Mouse (Mus musculus): ENCODE data around the gene Hba-a2. TPM values are rescaled to one million over a fixed set of nuclear protein-coding genes. Genes with fewer than 3 reads are reported as not detected.
"Not testable (repeated sequence)": the region's sequence is repeated elsewhere in the genome, so short reads cannot be mapped to it uniquely, and the experiment has no call there.

Hba-a2 gene
- 5,998 and 6,905 TPM in 2 replicates for polyA plus RNA-seq (2014; fragmentation: Nextera tagmentation; extraction: Ambion mirVana)

- no CpG with 5 or more reads among the region's 4 CpGs for WGBS
- H3K27ac ChIP-seq (ENCODE audit: low read depth, low read length); H3K4me1 ChIP-seq (ENCODE audit: control insufficient read depth, insufficient read depth, low read length); H3K36me3 ChIP-seq (ENCODE audit: control insufficient read depth, insufficient read depth, low read length); H3K9ac ChIP-seq (ENCODE audit: low read depth, low read length); H3K4me2 ChIP-seq (replicated peaks; ENCODE audit: low read depth, low read length); H3K27me3 ChIP-seq (ENCODE audit: control insufficient read depth, insufficient read depth, low read length); H3K9me3 ChIP-seq (ENCODE audit: control insufficient read depth, low read length); H3K4me3 ChIP-seq (ENCODE audit: low read length): not testable (repeated sequence)
- 0 out of 2 replicates have a peak, but pooled peaks have one; percentile 29 for ATAC-seq (ENCODE audit: low FRiP score, low TSS enrichment)
These were observed at the start of gene Hba-a2 for GRCm38 (mm10) chr11:32296203-32296602. Gene Hba-a2 (plus strand): TSS chr11:32296489.

GRCm38 (mm10) chr11:32247068-32247467 lies 49.2 kb upstream of the Hba-a2 start:
- no peak overlapping the region for H3K4me2 ChIP-seq (replicated peaks; ENCODE audit: low read depth, low read length)
- no peak overlapping the region for H3K4me3 ChIP-seq (ENCODE audit: low read length)
- H3K36me3 ChIP-seq (ENCODE audit: control insufficient read depth, insufficient read depth, low read length): peaks cover 51% of the 10 kb centered on the region
- ATAC-seq (ENCODE audit: low FRiP score, low TSS enrichment): no peak
- no peaks in the 10 kb centered on the region for H3K9me3 ChIP-seq (ENCODE audit: control insufficient read depth, low read length)
- H3K27ac ChIP-seq (ENCODE audit: low read depth, low read length): no peak overlapping the region
- no peaks in the 10 kb centered on the region for H3K27me3 ChIP-seq (ENCODE audit: control insufficient read depth, insufficient read depth, low read length)
- no peak overlapping the region for H3K9ac ChIP-seq (ENCODE audit: low read depth, low read length)
- peaks cover 14% of the 10 kb centered on the region for H3K4me1 ChIP-seq (ENCODE audit: control insufficient read depth, insufficient read depth, low read length)

DNA sequence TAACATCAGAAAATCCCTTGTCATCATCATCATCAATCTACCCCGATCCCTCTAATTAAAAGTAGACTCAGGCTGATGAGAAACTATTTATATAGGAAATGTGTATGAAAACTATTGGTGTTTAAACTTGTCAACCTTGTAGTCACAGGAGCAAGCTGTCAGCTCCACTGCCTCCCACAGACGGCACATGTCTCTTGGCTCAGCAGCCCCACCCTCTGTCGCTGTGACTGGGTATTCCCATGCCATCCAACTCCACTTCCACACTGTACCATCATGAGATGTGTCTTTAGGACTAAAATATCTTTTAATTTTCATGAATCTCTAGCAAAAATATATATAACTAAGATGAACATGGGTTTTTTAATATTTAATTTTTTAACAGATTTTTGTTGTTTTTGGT lies 47.9 kb upstream of the Hba-a2 start:
- no peak overlapping the region for H3K4me2 ChIP-seq (replicated peaks; ENCODE audit: low read depth, low read length)
- H3K9ac ChIP-seq (ENCODE audit: low read depth, low read length): no peak overlapping the region
- H3K9me3 ChIP-seq (ENCODE audit: control insufficient read depth, low read length): no peaks in the 10 kb centered on the region
- no peak for ATAC-seq (ENCODE audit: low FRiP score, low TSS enrichment)
- peaks cover 11% of the 10 kb centered on the region for H3K4me1 ChIP-seq (ENCODE audit: control insufficient read depth, insufficient read depth, low read length)
- H3K4me3 ChIP-seq (ENCODE audit: low read length): no peak overlapping the region
- H3K27ac ChIP-seq (ENCODE audit: low read depth, low read length): no peak overlapping the region
- 62% methylated on average over 3 of the region's 3 CpGs for WGBS
- H3K36me3 ChIP-seq (ENCODE audit: control insufficient read depth, insufficient read depth, low read length): peaks cover 58% of the 10 kb centered on the region
- no peaks in the 10 kb centered on the region for H3K27me3 ChIP-seq (ENCODE audit: control insufficient read depth, insufficient read depth, low read length)

DNA sequence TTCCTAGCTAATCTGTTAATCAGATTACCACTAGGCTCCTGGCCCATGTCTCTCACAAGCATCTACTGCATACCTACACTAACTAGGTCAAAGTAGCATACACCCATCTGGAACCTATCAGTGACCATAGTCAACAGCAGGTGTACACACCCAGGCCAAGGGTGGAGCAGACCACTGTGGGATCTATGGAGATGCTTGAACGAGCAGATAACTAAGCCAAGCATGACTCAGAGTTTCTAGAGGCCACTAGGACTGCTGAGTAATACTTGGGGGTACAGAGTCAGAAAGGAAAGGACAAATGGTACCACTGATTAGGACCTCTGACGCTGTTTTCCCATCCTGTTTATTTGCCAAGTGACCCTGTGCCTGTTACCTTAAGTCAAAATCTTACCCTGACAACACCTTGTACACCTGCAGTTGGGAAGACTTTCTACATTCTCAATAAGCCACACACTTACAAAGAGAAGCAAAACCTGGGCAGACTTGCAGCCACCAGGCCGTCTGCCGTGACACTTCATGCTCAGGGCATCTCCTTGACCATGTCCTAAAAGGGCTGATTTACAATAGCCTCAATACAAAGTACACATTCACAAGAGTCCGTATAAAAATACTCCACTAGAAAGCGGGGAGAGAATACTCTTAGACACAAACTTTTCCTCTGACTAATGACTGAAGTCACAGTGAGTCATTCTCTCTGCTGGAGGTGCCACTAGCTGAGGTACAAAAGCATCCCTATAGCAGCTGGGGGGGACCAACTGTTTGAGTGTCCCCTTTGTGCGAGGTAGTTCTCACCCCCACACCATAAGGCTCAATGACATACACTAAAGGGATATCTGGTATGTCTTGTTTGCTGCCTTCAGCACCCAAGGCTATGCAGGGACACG lies 45.2 kb upstream of the Hba-a2 start:
- WGBS: 87% methylated on average over 8 of the region's 8 CpGs
- no peak overlapping the region for H3K4me2 ChIP-seq (replicated peaks; ENCODE audit: low read depth, low read length)
- no peaks in the 10 kb centered on the region for H3K27me3 ChIP-seq (ENCODE audit: control insufficient read depth, insufficient read depth, low read length)
- H3K9ac ChIP-seq (ENCODE audit: low read depth, low read length): no peak overlapping the region
- peaks cover 57% of the 10 kb centered on the region for H3K36me3 ChIP-seq (ENCODE audit: control insufficient read depth, insufficient read depth, low read length)
- ATAC-seq (ENCODE audit: low FRiP score, low TSS enrichment): no peak
- H3K4me1 ChIP-seq (ENCODE audit: control insufficient read depth, insufficient read depth, low read length): no peaks in the 10 kb centered on the region
- no peaks in the 10 kb centered on the region for H3K9me3 ChIP-seq (ENCODE audit: control insufficient read depth, low read length)
- no peak overlapping the region for H3K27ac ChIP-seq (ENCODE audit: low read depth, low read length)
- H3K4me3 ChIP-seq (ENCODE audit: low read length): no peak overlapping the region

DNA sequence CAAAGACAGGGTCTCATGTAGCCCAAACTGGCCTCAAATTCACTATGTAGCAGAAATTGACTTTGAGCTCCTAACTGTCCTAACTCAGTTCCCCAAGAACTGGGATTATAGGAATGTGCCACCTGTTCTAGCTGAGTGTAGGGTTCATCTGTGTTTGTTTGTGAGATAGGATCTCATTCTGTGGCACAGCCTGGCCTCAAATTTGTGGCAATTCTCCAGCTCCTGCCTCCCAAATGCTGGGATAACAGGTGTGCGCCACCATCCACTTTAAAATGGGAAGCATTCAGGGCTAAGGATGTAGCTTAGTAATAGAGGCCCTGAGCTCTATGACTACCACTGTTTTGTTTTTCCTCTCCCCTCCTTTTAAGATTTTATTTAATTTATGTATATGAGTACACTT lies 43.2 kb upstream of the Hba-a2 start:
- ATAC-seq (ENCODE audit: low FRiP score, low TSS enrichment): no peak
- Histone ChIP-seq H3K9ac (ENCODE audit: low read depth, low read length) (no peak overlapping the region), H3K27ac (ENCODE audit: low read depth, low read length) (no peak overlapping the region), H3K4me1 (ENCODE audit: control insufficient read depth, insufficient read depth, low read length) (no peaks in the 10 kb centered on the region), H3K9me3 (ENCODE audit: control insufficient read depth, low read length) (no peaks in the 10 kb centered on the region), H3K4me3 (ENCODE audit: low read length) (no peak overlapping the region), H3K36me3 (ENCODE audit: control insufficient read depth, insufficient read depth, low read length) (peaks cover 38% of the 10 kb centered on the region), H3K4me2 (replicated peaks; ENCODE audit: low read depth, low read length) (no peak overlapping the region), H3K27me3 (ENCODE audit: control insufficient read depth, insufficient read depth, low read length) (no peaks in the 10 kb centered on the region)
- WGBS: 96% methylated on average over 1 of the region's 1 CpGs

GRCm38 (mm10) chr11:32256146-32256545 lies 40.1 kb upstream of the Hba-a2 start:
- no peak overlapping the region for H3K4me3 ChIP-seq (ENCODE audit: low read length)
- no peaks in the 10 kb centered on the region for H3K27me3 ChIP-seq (ENCODE audit: control insufficient read depth, insufficient read depth, low read length)
- 90% methylated on average over 1 of the region's 1 CpGs for WGBS
- peaks cover 35% of the 10 kb centered on the region for H3K36me3 ChIP-seq (ENCODE audit: control insufficient read depth, insufficient read depth, low read length)
- H3K4me2 ChIP-seq (replicated peaks; ENCODE audit: low read depth, low read length): no peak overlapping the region
- no peak overlapping the region for H3K9ac ChIP-seq (ENCODE audit: low read depth, low read length)
- no peak overlapping the region for H3K27ac ChIP-seq (ENCODE audit: low read depth, low read length)
- no peaks in the 10 kb centered on the region for H3K9me3 ChIP-seq (ENCODE audit: control insufficient read depth, low read length)
- H3K4me1 ChIP-seq (ENCODE audit: control insufficient read depth, insufficient read depth, low read length): no peaks in the 10 kb centered on the region
- ATAC-seq (ENCODE audit: low FRiP score, low TSS enrichment): no peak

DNA sequence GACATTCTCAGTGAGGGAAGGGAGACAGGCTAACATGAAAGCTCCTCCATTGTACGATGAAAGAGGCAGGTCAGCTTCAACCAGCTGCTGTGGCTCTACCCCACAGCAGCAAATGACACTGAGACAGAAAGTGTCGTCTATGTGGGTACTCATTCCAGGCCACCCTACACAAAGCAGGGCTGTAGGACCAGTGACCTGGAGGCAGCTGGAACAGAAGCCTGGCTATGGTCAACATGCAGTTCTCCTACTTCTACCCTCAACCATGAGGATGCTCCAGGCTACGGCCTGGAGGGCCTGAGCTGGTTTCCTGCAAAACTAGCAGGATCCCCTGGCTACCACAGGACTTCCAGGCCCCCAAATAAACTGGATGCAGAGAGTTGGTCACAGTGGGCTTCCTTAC lies 39.7 kb upstream of the Hba-a2 start:
- Histone ChIP-seq H3K9ac (ENCODE audit: low read depth, low read length) (no peak overlapping the region), H3K27ac (ENCODE audit: low read depth, low read length) (no peak overlapping the region)
- ATAC-seq (ENCODE audit: low FRiP score, low TSS enrichment): no peak

GRCm38 (mm10) chr11:32262674-32263415 lies 33.4 kb upstream of the Hba-a2 start:
- peak; percentile 52 for ATAC-seq (ENCODE audit: low FRiP score, low TSS enrichment)
- H3K4me3 ChIP-seq (ENCODE audit: low read length): no peak overlapping the region
- H3K27me3 ChIP-seq (ENCODE audit: control insufficient read depth, insufficient read depth, low read length): no peaks in the 10 kb centered on the region
- H3K9me3 ChIP-seq (ENCODE audit: control insufficient read depth, low read length): no peaks in the 10 kb centered on the region
- H3K36me3 ChIP-seq (ENCODE audit: control insufficient read depth, insufficient read depth, low read length): peaks cover 11% of the 10 kb centered on the region
- no peak overlapping the region for H3K27ac ChIP-seq (ENCODE audit: low read depth, low read length)
- 0 out of 2 replicates have a peak, but pooled peaks cover 3% of the 10 kb centered on the region for H3K4me1 ChIP-seq (ENCODE audit: control insufficient read depth, insufficient read depth, low read length)
- no peak overlapping the region for H3K9ac ChIP-seq (ENCODE audit: low read depth, low read length)
- H3K4me2 ChIP-seq (replicated peaks; ENCODE audit: low read depth, low read length): no peak overlapping the region
- 64% methylated on average over 10 of the region's 10 CpGs for WGBS

More for the DNA sequence above, 39.7 kb upstream of the Hba-a2 start:
- no peaks in the 10 kb centered on the region for H3K4me1 ChIP-seq (ENCODE audit: control insufficient read depth, insufficient read depth, low read length)
- H3K9me3 ChIP-seq (ENCODE audit: control insufficient read depth, low read length): no peaks in the 10 kb centered on the region
- H3K36me3 ChIP-seq (ENCODE audit: control insufficient read depth, insufficient read depth, low read length): peaks cover 33% of the 10 kb centered on the region
- 87% methylated on average over 3 of the region's 3 CpGs for WGBS
- no peaks in the 10 kb centered on the region for H3K27me3 ChIP-seq (ENCODE audit: control insufficient read depth, insufficient read depth, low read length)
- H3K4me2 ChIP-seq (replicated peaks; ENCODE audit: low read depth, low read length): no peak overlapping the region
- no peak overlapping the region for H3K4me3 ChIP-seq (ENCODE audit: low read length)

All from kidney, embryonic 14.5 days (tissue).